Mouse (Mus musculus) macrophage (primary cell): ENCODE measurements around the gene Tmem53. TPM values are rescaled to one million over a fixed set of nuclear protein-coding genes. Genes with fewer than 3 reads are reported as not detected.

Experiments
- H3K27ac ChIP-seq: fragments of 350-480 bp; formaldehyde crosslinking; 2 replicates; pipeline ENCODE4 v1.9.0; 2021
- H3K36me3 ChIP-seq: fragments of 350-480 bp; formaldehyde crosslinking; 2 replicates; pipeline ENCODE4 v1.9.0; 2021; ENCODE audit errors: inconsistent target
- H3K4me3 ChIP-seq: fragments of 350-480 bp; formaldehyde crosslinking; 2 replicates; pipeline ENCODE4 v1.9.0; 2021; ENCODE audit errors: inconsistent target
- H3K79me2 ChIP-seq: fragments of 350-480 bp; formaldehyde crosslinking; 2 replicates; pipeline ENCODE4 v1.9.0; 2021; ENCODE audit errors: inconsistent target
- WGBS: methylation state at CpG from one replicate; pipeline ENCODE4 v1.1.7; 2026; ENCODE audit warnings: inconsistent platforms; ENCODE audit not compliant: missing documents; 5-methylcytosine and 5-hydroxymethylcytosine counted together
- polyA plus RNA-seq: library from polyadenylated mRNA; stranded (reverse); fragments of 250-400 nt; gene quantifications from 3 replicates; pipeline ENCODE4 v1.2.4, GENCODE M21; 2018; ENCODE audit warnings: inconsistent platforms

Gene Tmem53
- polyA plus RNA-seq, 1 experiment from 2014 or later: 0.20 TPM

- 90% methylated on average over 6 of the region's 6 CpGs for WGBS
- no peaks in the 10 kb centered on the region for H3K79me2 ChIP-seq
- H3K36me3 ChIP-seq: no peaks in the 10 kb centered on the region
- H3K4me3 ChIP-seq: no peak overlapping the region
- no peak overlapping the region for H3K27ac ChIP-seq
Measured at GRCm38 (mm10) chr4:117307270-117307669, 55.5 kb downstream of the Tmem53 start.

- WGBS: 92% methylated on average over 1 of the region's 1 CpGs
- Histone ChIP-seq H3K79me2 (no peaks in the 10 kb centered on the region), H3K27ac (no peak overlapping the region), H3K4me3 (no peak overlapping the region), H3K36me3 (no peaks in the 10 kb centered on the region)
Measured at GRCm38 (mm10) chr4:117309427-117309826, 57.7 kb downstream of the Tmem53 start.

- Histone ChIP-seq H3K36me3 (no peaks in the 10 kb centered on the region), H3K27ac (no peak overlapping the region), H3K79me2 (no peaks in the 10 kb centered on the region), H3K4me3 (no peak overlapping the region)
- WGBS: 96% methylated on average over 5 of the region's 5 CpGs
Measured at GRCm38 (mm10) chr4:117311891-117312290, 60.1 kb downstream of the Tmem53 start.

GRCm38 (mm10) chr4:117312416-117313084 lies 60.8 kb downstream of the Tmem53 start:
- Histone ChIP-seq H3K4me3 (no peak overlapping the region), H3K36me3 (no peaks in the 10 kb centered on the region), H3K79me2 (no peaks in the 10 kb centered on the region), H3K27ac (no peak overlapping the region)
- WGBS: 92% methylated on average over 24 of the region's 26 CpGs

- Histone ChIP-seq H3K79me2 (no peaks in the 10 kb centered on the region), H3K27ac (no peak overlapping the region), H3K36me3 (no peaks in the 10 kb centered on the region), H3K4me3 (no peak overlapping the region)
- WGBS: 85% methylated on average over 4 of the region's 4 CpGs
Measured at GRCm38 (mm10) chr4:117313085-117313424, 61.3 kb downstream of the Tmem53 start.

GRCm38 (mm10) chr4:117314849-117315500 lies 63.2 kb downstream of the Tmem53 start:
- H3K4me3 ChIP-seq: no peak overlapping the region
- no peaks in the 10 kb centered on the region for H3K79me2 ChIP-seq
- no peaks in the 10 kb centered on the region for H3K36me3 ChIP-seq
- 91% methylated on average over 16 of the region's 16 CpGs for WGBS
- no peak overlapping the region for H3K27ac ChIP-seq

- Histone ChIP-seq H3K27ac (no peak overlapping the region), H3K36me3 (no peaks in the 10 kb centered on the region), H3K4me3 (no peak overlapping the region), H3K79me2 (no peaks in the 10 kb centered on the region)
- 87% methylated on average over 6 of the region's 6 CpGs for WGBS
Measured at GRCm38 (mm10) chr4:117316800-117317199, 65.0 kb downstream of the Tmem53 start.

GRCm38 (mm10) chr4:117317701-117318190 lies 66.0 kb downstream of the Tmem53 start:
- Histone ChIP-seq H3K27ac (no peak overlapping the region), H3K79me2 (no peaks in the 10 kb centered on the region), H3K36me3 (no peaks in the 10 kb centered on the region), H3K4me3 (no peak overlapping the region)
- WGBS: 85% methylated on average over 17 of the region's 18 CpGs

Other genes with a start within 250 kb of the Tmem53 start
- gene Eif2b3, start 232.5 kb upstream of the Tmem53 start, polyA plus RNA-seq: 7.4 to 19.3 TPM (median 11.1 TPM) in 3 replicates
- not detected in 3 replicates for gene Ptch2, start 155.9 kb upstream of the Tmem53 start, polyA plus RNA-seq
- gene Btbd19, start 126.2 kb upstream of the Tmem53 start, polyA plus RNA-seq: 1.5 to 11.4 TPM (median 1.9 TPM) in 3 replicates
- gene Tctex1d4, start 125.2 kb upstream of the Tmem53 start, polyA plus RNA-seq: 0.68 to 2.6 TPM (median 0.93 TPM) in 3 replicates
- gene Plk3, start 118.0 kb upstream of the Tmem53 start, polyA plus RNA-seq: 1.5 to 7.7 TPM (median 2.0 TPM) in 3 replicates
- 353 to 1,289 TPM (median 973 TPM) in 3 replicates for gene Rps8, start 95.7 kb upstream of the Tmem53 start, polyA plus RNA-seq
- 0.26 to 3.5 TPM (median 2.9 TPM) in 3 replicates for gene Kif2c, start 69.3 kb upstream of the Tmem53 start, polyA plus RNA-seq
- not detected in 3 replicates for gene Armh1, start 174 bp downstream of the Tmem53 start, polyA plus RNA-seq
- gene Rnf220, start 245.1 kb downstream of the Tmem53 start, polyA plus RNA-seq: 49.9 to 77.8 TPM (median 60.5 TPM) in 3 replicates